Mouse (Mus musculus): ENCODE measurements at regions not wholly inside any gene's neighbourhood (a gene's known extent, or its start where the extent isn't known, plus 50 kb on each side); places are given as distances from the start of the nearest gene placed in this dataset.

GRCm38 (mm10) chr8:35296936-35297335, 468.7 kb upstream of the Gm19410 start:
- no peak for ATAC-seq
- Histone ChIP-seq H3K27me3 (replicated peaks; ENCODE audit: control insufficient read depth, insufficient read depth, low read length) (no peaks in the 10 kb centered on the region), H3K9ac (ENCODE audit: low read depth, low read length) (no peak overlapping the region), H3K36me3 (ENCODE audit: control insufficient read depth, insufficient read depth, low read length) (no peaks in the 10 kb centered on the region), H3K4me2 (ENCODE audit: low read depth, low read length) (no peak overlapping the region), H3K27ac (ENCODE audit: low read length) (no peak overlapping the region), H3K9me3 (ENCODE audit: control insufficient read depth, low read length) (peaks cover 2% of the 10 kb centered on the region), H3K4me3 (ENCODE audit: low read length) (no peak overlapping the region), H3K4me1 (ENCODE audit: control insufficient read depth, insufficient read depth, low read length) (peaks cover 10% of the 10 kb centered on the region)
- WGBS: 89% methylated on average over 6 of the region's 6 CpGs

GRCm38 (mm10) chr8:35299088-35299487, 466.5 kb upstream of the Gm19410 start:
- Histone ChIP-seq H3K9me3 (ENCODE audit: control insufficient read depth, low read length) (no peaks in the 10 kb centered on the region), H3K4me3 (ENCODE audit: low read length) (no peak overlapping the region), H3K36me3 (ENCODE audit: control insufficient read depth, insufficient read depth, low read length) (no peaks in the 10 kb centered on the region), H3K4me1 (ENCODE audit: control insufficient read depth, insufficient read depth, low read length) (peaks cover 2% of the 10 kb centered on the region; the same call in 1 of the 2 replicates), H3K27ac (ENCODE audit: low read length) (no peak overlapping the region), H3K9ac (ENCODE audit: low read depth, low read length) (no peak overlapping the region), H3K27me3 (replicated peaks; ENCODE audit: control insufficient read depth, insufficient read depth, low read length) (no peaks in the 10 kb centered on the region), H3K4me2 (ENCODE audit: low read depth, low read length) (no peak overlapping the region)
- peak; percentile 52; the same call in 1 of the 2 replicates for ATAC-seq
- 78% methylated on average over 9 of the region's 9 CpGs for WGBS

- Histone ChIP-seq H3K4me3 (ENCODE audit: low read length) (no peak overlapping the region), H3K9ac (ENCODE audit: low read depth, low read length) (no peak overlapping the region), H3K9me3 (ENCODE audit: control insufficient read depth, low read length) (0 out of 2 replicates have a peak, but pooled peaks cover 9% of the 10 kb centered on the region), H3K36me3 (ENCODE audit: control insufficient read depth, insufficient read depth, low read length) (no peaks in the 10 kb centered on the region), H3K27me3 (replicated peaks; ENCODE audit: control insufficient read depth, insufficient read depth, low read length) (no peaks in the 10 kb centered on the region), H3K4me2 (ENCODE audit: low read depth, low read length) (no peak overlapping the region), H3K27ac (ENCODE audit: low read length) (no peak overlapping the region), H3K4me1 (ENCODE audit: control insufficient read depth, insufficient read depth, low read length) (no peaks in the 10 kb centered on the region)
- no peak for ATAC-seq
- 67% methylated on average over 3 of the region's 3 CpGs for WGBS
These were observed 465.2 kb upstream of the Gm19410 start for GRCm38 (mm10) chr8:35300359-35300758.

DNA sequence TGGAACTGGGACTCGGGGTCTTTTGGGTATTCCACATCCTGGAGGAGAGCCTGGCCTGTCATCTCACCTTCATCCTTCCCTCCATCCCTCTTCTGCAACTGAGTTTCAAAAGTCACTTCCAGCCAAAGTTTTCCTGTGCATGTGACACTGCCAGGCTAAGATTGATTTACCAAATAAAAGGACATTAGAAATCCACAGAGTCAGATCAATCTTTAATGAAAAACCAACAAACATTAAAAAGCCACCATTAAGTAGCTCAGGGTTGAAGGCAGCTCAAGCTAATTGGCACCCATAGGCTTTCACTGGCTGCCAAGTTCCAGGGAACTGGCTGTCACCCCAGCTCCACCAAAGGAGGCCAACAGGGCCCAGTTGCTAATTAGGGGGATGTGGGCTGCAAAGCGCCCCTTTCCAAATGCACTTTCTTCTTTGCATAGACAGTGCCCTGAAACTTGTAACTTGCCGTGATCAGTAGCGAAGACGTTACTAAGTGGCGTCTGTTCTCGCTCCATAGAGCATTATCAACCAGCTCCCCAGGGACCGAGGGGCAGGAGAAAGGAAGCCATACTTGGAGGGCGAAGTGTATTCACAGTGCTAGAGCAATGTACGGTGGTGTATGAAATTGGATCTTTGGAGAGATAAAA, 464.6 kb upstream of the Gm19410 start:
- no peak for ATAC-seq
- Histone ChIP-seq H3K27ac (ENCODE audit: low read length) (no peak overlapping the region), H3K4me3 (ENCODE audit: low read length) (no peak overlapping the region), H3K4me1 (ENCODE audit: control insufficient read depth, insufficient read depth, low read length) (no peaks in the 10 kb centered on the region), H3K36me3 (ENCODE audit: control insufficient read depth, insufficient read depth, low read length) (no peaks in the 10 kb centered on the region), H3K9me3 (ENCODE audit: control insufficient read depth, low read length) (0 out of 2 replicates have a peak, but pooled peaks cover 9% of the 10 kb centered on the region), H3K9ac (ENCODE audit: low read depth, low read length) (no peak overlapping the region), H3K27me3 (replicated peaks; ENCODE audit: control insufficient read depth, insufficient read depth, low read length) (no peaks in the 10 kb centered on the region), H3K4me2 (ENCODE audit: low read depth, low read length) (no peak overlapping the region)
- WGBS: 78% methylated on average over 10 of the region's 10 CpGs

- ATAC-seq: no peak
- H3K27ac ChIP-seq (ENCODE audit: low read length): no peak overlapping the region
- H3K4me1 ChIP-seq (ENCODE audit: control insufficient read depth, insufficient read depth, low read length): no peaks in the 10 kb centered on the region
- no peak overlapping the region for H3K4me3 ChIP-seq (ENCODE audit: low read length)
- WGBS: 87% methylated on average over 7 of the region's 7 CpGs
- H3K9me3 ChIP-seq (ENCODE audit: control insufficient read depth, low read length): 0 out of 2 replicates have a peak, but pooled peaks cover 9% of the 10 kb centered on the region
- no peak overlapping the region for H3K9ac ChIP-seq (ENCODE audit: low read depth, low read length)
- H3K36me3 ChIP-seq (ENCODE audit: control insufficient read depth, insufficient read depth, low read length): no peaks in the 10 kb centered on the region
- no peaks in the 10 kb centered on the region for H3K27me3 ChIP-seq (replicated peaks; ENCODE audit: control insufficient read depth, insufficient read depth, low read length)
- no peak overlapping the region for H3K4me2 ChIP-seq (ENCODE audit: low read depth, low read length)
These were observed 462.7 kb upstream of the Gm19410 start for GRCm38 (mm10) chr8:35302856-35303255.

- Histone ChIP-seq H3K9me3 (ENCODE audit: control insufficient read depth, low read length) (no peaks in the 10 kb centered on the region), H3K4me1 (ENCODE audit: control insufficient read depth, insufficient read depth, low read length) (no peaks in the 10 kb centered on the region), H3K4me3 (ENCODE audit: low read length) (no peak overlapping the region), H3K36me3 (ENCODE audit: control insufficient read depth, insufficient read depth, low read length) (no peaks in the 10 kb centered on the region), H3K27ac (ENCODE audit: low read length) (no peak overlapping the region), H3K27me3 (replicated peaks; ENCODE audit: control insufficient read depth, insufficient read depth, low read length) (no peaks in the 10 kb centered on the region), H3K4me2 (ENCODE audit: low read depth, low read length) (no peak overlapping the region), H3K9ac (ENCODE audit: low read depth, low read length) (no peak overlapping the region)
- ATAC-seq: no peak
- 65% methylated on average over 10 of the region's 10 CpGs for WGBS
These were observed 444.2 kb upstream of the Gm19410 start for GRCm38 (mm10) chr8:35321270-35321865.

DNA sequence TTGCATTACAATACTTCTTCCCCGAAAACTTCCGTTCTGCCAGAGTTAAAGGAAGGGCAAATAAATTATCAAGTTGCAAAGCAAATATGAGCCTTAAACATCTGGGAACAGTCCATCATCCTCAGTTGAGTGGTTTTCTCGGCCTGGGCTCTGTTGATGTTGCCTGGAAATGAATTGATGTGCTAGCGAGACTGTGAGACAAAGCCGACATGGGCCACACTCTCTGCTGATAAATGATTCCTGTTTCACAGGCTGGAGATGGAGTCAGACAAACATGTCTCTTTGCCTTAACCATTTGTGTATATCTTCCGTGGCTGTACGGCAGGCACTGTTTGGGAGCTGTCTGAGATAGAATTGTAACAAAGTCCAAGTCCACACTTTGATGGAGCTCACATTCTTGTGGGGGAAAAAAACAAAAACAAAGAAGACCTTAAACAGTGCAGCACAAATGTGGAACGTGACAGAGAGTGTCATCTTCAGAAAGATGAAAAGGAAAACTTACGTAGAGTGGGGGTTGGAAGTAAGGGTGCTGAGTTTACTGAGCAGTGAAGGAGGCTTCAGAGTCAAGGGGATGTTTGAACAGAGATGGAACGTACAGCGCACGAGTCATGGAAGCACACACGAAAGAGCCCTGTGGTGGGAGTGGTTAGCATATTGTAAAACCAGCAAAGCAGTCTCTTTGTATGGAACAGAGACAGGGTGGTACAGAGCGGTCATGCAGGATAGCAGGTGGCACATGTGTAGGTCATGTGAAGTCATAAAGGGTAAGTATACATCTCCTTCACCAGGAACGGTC, 442.2 kb upstream of the Gm19410 start:
- Histone ChIP-seq H3K9ac (ENCODE audit: low read depth, low read length) (no peak overlapping the region), H3K27ac (ENCODE audit: low read length) (no peak overlapping the region), H3K4me2 (ENCODE audit: low read depth, low read length) (no peak overlapping the region), H3K9me3 (ENCODE audit: control insufficient read depth, low read length) (no peaks in the 10 kb centered on the region), H3K4me3 (ENCODE audit: low read length) (no peak overlapping the region), H3K36me3 (ENCODE audit: control insufficient read depth, insufficient read depth, low read length) (no peaks in the 10 kb centered on the region), H3K4me1 (ENCODE audit: control insufficient read depth, insufficient read depth, low read length) (no peaks in the 10 kb centered on the region), H3K27me3 (replicated peaks; ENCODE audit: control insufficient read depth, insufficient read depth, low read length) (no peaks in the 10 kb centered on the region)
- 45% methylated on average over 15 of the region's 15 CpGs for WGBS
- ATAC-seq: no peak

All from intestine, embryonic 16.5 days (tissue).